Mouse (Mus musculus) embryonic facial prominence, embryonic 12.5 days (tissue): ENCODE measurements at regions not wholly inside any gene's neighbourhood (a gene's known extent, or its start where the extent isn't known, plus 50 kb on each side); places are given as distances from the start of the nearest gene placed in this dataset.
A peak's percentile ranks its signal among the peaks of the same experiment; 100 is the strongest.

Experiments
- ATAC-seq: fragments of 200-750 bp; cut with Nextera tagmentation; 2 replicates; pipeline ENCODE4 v1.8.0; 2017; ENCODE audit not compliant: insufficient number of reproducible peaks, insufficient read depth, low FRiP score, low TSS enrichment
- H3K27ac ChIP-seq: fragments of 300-500 bp; sonication (generic); 2 replicates; pipeline ENCODE4 v1.5.1; 2016; ENCODE audit warnings: mild to moderate bottlenecking
- H3K27me3 ChIP-seq: fragments of 300-500 bp; sonication (generic); 2 replicates; pipeline ENCODE4 v1.6.1; 2016; ENCODE audit warnings: mild to moderate bottlenecking, moderate library complexity
- H3K36me3 ChIP-seq: fragments of 300-500 bp; sonication (generic); 2 replicates; pipeline ENCODE4 v1.6.1; 2016; ENCODE audit warnings: mild to moderate bottlenecking
- H3K4me1 ChIP-seq: fragments of 300-500 bp; sonication (generic); 2 replicates; pipeline ENCODE4 v1.6.1; 2016
- H3K4me2 ChIP-seq: fragments of 300-500 bp; sonication (generic); replicated peaks from 2 replicates; pipeline ENCODE4 v1.6.1; 2016; ENCODE audit warnings: mild to moderate bottlenecking, moderate library complexity
- H3K4me3 ChIP-seq: fragments of 300-500 bp; sonication (generic); 2 replicates; pipeline ENCODE4 v1.5.1; 2016; ENCODE audit warnings: mild to moderate bottlenecking
- H3K9ac ChIP-seq: fragments of 300-500 bp; sonication (generic); 2 replicates; pipeline ENCODE4 v1.6.1; 2016; ENCODE audit warnings: mild to moderate bottlenecking, moderate library complexity
- H3K9me3 ChIP-seq: fragments of 300-500 bp; sonication (generic); 2 replicates; pipeline ENCODE4 v1.6.1; 2016; ENCODE audit warnings: mild to moderate bottlenecking, moderate library complexity
- WGBS: fragments of 180-500 bp; shearing (Covaris S2); methylation state at CpG from one replicate; pipeline ENCODE4 v1.1.7; 2016; 5-methylcytosine and 5-hydroxymethylcytosine counted together

DNA sequence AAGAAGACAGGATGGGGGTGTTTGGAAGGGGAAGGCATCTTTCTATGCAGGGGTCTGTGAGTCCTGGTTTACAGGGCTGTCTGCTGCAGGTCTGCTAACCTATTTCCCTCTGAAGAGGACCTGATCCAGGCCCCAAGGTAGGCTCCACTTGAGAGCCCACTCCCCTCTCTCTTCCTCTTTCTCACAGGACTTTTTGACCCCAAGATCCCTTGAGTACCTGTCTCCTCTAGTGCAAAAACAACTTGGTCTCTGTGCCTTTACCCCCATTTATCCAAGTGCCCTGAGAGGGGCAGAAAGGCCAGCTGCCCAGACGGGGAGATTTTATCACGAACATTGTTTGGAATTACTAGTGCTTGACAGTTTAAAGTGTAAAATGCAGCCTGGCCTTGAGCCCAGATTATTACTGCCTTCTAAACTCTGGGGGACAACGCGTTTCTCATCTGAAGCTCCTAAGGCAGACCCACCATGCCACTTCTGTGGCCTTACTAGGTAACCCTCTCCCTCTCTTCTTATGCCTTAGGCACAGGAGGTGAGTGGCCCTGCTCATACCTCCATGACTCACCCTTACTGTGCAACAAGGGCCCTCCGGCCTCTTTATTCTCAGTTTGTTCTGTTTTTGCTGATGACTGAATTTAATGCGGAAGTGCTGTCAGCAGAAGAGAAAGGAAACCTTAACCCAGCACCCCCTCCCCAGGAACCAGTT is 117.8 kb downstream of the Tomm20 start:
- Histone ChIP-seq H3K9me3 (no peaks in the 10 kb centered on the region), H3K4me1 (peaks cover 61% of the 10 kb centered on the region), H3K36me3 (no peaks in the 10 kb centered on the region), H3K27ac (peak overlapping the region; percentile 100), H3K4me3 (no peak overlapping the region), H3K27me3 (no peaks in the 10 kb centered on the region), H3K9ac (no peak overlapping the region), H3K4me2 (no peak overlapping the region)
- ATAC-seq = no peak
- WGBS = 45% methylated on average over 6 of the region's 6 CpGs

DNA sequence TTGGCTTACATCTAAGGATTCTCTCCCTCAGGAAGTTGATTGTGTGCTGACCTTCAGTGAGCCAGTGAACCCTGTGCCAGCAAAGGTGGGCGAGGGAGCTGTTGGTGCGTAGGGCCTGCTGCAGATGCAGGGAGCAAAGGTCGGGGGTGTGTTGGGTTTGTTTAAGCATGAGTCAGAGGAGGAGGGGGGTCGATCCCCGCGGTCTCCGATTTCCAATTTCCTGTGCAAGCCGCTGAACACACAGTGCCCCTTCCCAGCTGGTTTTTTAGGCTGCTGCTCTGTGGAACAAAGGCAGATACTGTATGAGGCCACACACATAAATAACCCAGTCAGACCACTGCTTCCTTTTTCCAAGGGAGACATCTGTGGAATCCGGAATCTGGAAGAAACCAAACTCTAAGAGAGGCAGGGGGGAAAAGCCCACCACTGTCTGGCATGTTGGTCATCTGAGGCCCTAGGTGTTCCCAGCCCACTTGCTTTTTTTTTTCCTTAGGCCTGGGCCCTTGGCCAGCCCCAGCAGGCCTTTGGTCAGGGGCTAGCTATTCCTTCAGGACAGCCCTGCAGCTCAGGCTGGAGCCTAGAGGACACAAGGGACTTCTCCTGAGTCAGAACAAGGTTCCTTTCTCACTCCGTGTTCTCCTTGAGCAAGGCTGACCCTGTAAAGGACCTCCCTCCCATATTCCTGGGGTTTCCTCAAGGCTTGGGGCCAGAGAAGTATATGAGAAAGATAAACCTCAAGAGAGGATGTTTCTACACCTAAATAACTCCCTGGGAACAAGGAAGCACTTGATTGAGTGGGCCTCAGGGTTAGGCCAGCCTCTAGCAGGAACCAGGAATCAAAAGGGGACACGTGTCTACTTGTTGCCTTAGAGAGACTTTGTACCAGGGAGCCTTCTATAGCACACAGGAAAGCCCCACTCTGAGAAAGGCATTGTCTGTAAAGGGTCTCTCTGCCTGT is 119.0 kb downstream of the Tomm20 start:
- Histone ChIP-seq H3K9me3 (no peaks in the 10 kb centered on the region), H3K36me3 (no peaks in the 10 kb centered on the region), H3K4me1 (peaks cover 50% of the 10 kb centered on the region), H3K9ac (no peak overlapping the region), H3K27ac (peak overlapping the region; percentile 100), H3K4me3 (no peak overlapping the region), H3K27me3 (no peaks in the 10 kb centered on the region), H3K4me2 (peak overlapping the region; percentile 12; the same call in 1 of the 2 replicates)
- WGBS = 1% methylated on average over 11 of the region's 11 CpGs
- ATAC-seq = peak; percentile 89

DNA sequence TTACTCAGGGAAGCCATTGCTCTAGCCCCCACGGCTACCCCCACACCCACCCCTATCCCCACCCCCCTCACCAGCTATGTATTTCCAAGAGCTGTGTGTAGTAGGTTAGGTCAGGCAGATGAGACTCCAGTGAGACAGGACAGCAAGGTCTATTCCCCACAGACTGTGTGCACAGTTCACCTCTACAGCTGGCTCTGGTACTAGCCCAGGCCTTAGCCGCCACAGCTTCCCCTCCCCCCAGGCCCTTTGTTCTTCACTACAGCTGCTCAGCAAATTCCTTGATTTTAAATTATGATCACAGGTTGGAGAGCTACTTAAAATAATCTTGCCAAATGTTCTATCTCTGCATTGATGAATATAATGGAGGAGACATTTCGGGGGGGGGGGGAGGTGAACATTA is 119.8 kb downstream of the Tomm20 start:
- ATAC-seq = peak; percentile 70
- Histone ChIP-seq H3K4me3 (no peak overlapping the region), H3K4me2 (peak overlapping the region; percentile 12; the same call in 1 of the 2 replicates), H3K9ac (no peak overlapping the region), H3K9me3 (no peaks in the 10 kb centered on the region), H3K27ac (peak overlapping the region; percentile 100), H3K27me3 (no peaks in the 10 kb centered on the region), H3K4me1 (peaks cover 45% of the 10 kb centered on the region), H3K36me3 (no peaks in the 10 kb centered on the region)
- WGBS = 5% methylated on average over 3 of the region's 3 CpGs

DNA sequence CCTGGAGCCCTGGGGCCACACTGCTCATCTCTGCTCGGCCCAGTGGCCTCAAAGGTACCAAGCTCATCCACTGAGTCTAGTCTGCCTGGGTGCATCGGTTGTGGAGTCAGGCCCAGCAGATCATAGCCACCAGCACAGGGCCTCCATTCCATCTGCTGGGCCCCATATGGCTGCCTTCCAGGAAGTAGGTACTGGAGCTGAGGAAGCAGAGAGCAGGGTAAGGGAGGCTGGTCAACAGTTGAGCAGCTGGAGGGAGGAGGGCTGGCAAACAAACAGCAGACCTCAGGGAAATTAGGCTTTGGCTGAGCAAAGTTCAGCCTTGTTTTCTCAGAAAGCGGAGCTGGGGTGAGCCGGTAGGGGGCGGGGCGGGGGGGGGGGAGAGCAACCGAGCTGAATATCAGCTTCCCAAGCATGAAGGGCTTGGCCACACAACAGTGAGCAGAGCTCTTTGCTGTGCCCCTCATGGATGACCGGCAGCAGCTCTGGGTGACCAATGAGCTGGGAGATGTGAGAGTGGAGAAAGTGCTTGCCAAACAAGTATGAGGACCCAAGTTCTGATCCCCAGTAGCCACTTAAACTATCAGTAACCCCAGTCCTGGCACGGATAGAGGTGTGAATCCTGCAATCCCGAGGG is 121.0 kb downstream of the Tomm20 start:
- ATAC-seq = no peak
- H3K27me3 ChIP-seq = no peaks in the 10 kb centered on the region
- H3K9ac ChIP-seq = no peak overlapping the region
- H3K27ac ChIP-seq = peak overlapping the region; percentile 100
- no peak overlapping the region for H3K4me2 ChIP-seq
- H3K9me3 ChIP-seq = no peaks in the 10 kb centered on the region
- H3K4me3 ChIP-seq = no peak overlapping the region
- WGBS = 35% methylated on average over 10 of the region's 10 CpGs
- H3K4me1 ChIP-seq = peaks cover 38% of the 10 kb centered on the region
- no peaks in the 10 kb centered on the region for H3K36me3 ChIP-seq

DNA sequence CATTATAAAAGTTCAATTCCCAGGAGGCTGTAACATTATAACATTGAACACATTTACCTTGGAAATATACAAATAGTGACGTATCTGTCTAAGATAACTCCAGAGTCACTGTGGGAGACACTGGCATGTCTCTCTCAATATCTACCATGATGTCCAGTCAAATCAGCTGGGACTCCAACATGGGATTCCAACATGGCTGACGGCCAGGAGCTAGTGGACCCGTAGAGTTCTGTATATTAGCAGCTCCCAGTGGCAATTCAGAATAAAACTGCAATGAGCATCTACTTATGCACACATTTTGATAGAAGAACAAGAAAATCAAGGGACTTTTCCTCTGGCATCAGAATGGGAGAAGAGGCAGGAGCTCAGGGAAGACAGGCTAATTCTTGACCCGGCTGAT is 123.4 kb downstream of the Tomm20 start:
- 89% methylated on average over 4 of the region's 4 CpGs for WGBS

DNA sequence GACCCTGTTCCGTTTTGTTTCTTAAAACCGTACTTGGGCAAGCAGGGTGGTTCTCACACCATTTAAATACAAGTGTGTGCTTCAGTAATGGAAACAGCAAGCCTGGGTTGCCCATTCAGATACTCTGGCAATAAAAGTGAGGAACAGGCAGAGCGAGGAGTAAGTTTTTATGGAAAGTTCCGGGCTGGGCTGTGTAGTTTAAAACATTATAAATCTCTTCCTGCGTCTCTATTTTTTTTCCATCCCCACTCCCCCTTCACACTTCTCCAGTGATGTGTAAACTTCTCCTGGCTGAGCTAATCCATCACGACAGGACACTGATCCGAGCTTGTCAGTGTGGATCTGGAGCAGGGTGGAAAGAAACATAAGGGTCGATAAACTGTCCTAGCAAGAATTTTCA is 124.4 kb downstream of the Tomm20 start:
- no peaks in the 10 kb centered on the region for H3K9me3 ChIP-seq
- no peak overlapping the region for H3K4me3 ChIP-seq
- WGBS = 72% methylated on average over 8 of the region's 8 CpGs
- no peak overlapping the region for H3K4me2 ChIP-seq
- H3K36me3 ChIP-seq = no peaks in the 10 kb centered on the region
- H3K27ac ChIP-seq = no peak overlapping the region
- no peaks in the 10 kb centered on the region for H3K27me3 ChIP-seq
- no peak for ATAC-seq
- H3K9ac ChIP-seq = no peak overlapping the region
- H3K4me1 ChIP-seq = peaks cover 18% of the 10 kb centered on the region

More for the DNA sequence above, 123.4 kb downstream of the Tomm20 start:
- Histone ChIP-seq H3K4me3 (no peak overlapping the region), H3K9me3 (no peaks in the 10 kb centered on the region), H3K27me3 (no peaks in the 10 kb centered on the region), H3K9ac (no peak overlapping the region), H3K4me1 (peaks cover 27% of the 10 kb centered on the region), H3K4me2 (no peak overlapping the region), H3K36me3 (no peaks in the 10 kb centered on the region), H3K27ac (no peak overlapping the region)
- ATAC-seq = no peak

DNA sequence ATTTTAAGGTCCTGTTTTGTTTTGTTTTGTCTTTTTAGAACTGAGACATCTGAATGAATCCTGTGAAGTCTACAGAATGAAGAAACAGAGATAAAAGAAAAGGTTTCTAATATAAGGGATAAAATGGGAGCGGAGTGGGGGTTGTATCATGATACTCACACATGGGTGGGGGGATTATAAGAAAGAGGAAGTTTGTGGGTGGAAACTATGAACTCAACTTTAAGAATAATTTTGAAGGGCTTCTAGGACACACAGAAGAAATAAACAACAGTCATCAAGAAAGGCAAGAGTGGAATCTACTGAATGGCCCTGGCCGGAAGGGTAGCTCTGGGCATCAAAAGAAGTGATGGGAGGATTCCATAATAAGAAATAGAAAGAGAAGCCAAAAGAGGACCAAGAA is 125.1 kb downstream of the Tomm20 start:
- Histone ChIP-seq H3K9me3 (no peaks in the 10 kb centered on the region), H3K4me2 (no peak overlapping the region), H3K4me1 (peaks cover 14% of the 10 kb centered on the region), H3K9ac (no peak overlapping the region), H3K36me3 (no peaks in the 10 kb centered on the region), H3K27ac (no peak overlapping the region), H3K4me3 (no peak overlapping the region), H3K27me3 (no peaks in the 10 kb centered on the region)
- 96% methylated on average over 2 of the region's 2 CpGs for WGBS
- no peak for ATAC-seq

DNA sequence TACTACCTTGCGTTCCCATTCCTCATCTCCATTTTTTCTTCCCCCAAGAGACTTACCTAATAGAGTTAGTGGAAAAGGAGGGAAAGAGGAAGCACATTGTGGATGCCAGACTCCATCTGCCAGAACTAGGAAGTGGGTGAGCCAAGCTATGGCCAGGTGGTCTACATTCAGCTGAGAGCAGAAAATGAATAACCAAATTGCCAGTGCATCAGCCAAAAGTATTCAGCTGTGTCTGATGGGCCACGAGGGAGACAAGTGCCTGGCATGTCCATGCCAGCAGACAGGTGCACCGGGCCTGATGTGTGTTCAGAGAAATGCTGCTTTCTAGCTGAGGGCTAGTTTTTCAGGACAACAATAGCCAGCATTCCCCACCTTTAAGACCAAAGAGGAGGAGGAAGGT is 126.4 kb downstream of the Tomm20 start:
- Histone ChIP-seq H3K9me3 (no peaks in the 10 kb centered on the region), H3K27ac (no peak overlapping the region), H3K9ac (no peak overlapping the region), H3K36me3 (no peaks in the 10 kb centered on the region), H3K4me1 (peaks cover 3% of the 10 kb centered on the region; the same call in 1 of the 2 replicates), H3K4me2 (no peak overlapping the region), H3K4me3 (no peak overlapping the region), H3K27me3 (no peaks in the 10 kb centered on the region)
- 87% methylated on average over 3 of the region's 3 CpGs for WGBS
- no peak for ATAC-seq

DNA sequence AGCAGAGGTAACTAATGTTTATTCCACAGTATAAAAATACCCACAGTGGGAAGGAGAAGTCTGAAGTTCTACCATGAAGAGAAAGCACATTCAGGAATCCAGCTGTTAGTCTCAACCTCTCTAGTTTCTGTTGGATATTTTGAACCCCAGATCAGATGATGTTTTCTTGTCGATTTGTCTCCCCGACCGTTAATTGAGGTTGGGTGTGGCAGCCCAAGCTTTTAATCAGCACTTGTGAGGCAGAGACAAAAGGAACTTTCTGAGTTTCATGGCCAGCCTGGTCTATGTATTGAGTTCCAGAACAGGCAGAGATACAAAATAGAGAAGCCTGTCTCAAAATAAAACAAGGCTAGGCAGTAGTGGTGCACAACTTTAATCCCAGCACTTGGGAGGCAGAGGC is 129.5 kb downstream of the Tomm20 start:
- no peaks in the 10 kb centered on the region for H3K9me3 ChIP-seq
- no peak overlapping the region for H3K4me2 ChIP-seq
- ATAC-seq = no peak
- 81% methylated on average over 3 of the region's 3 CpGs for WGBS
- no peaks in the 10 kb centered on the region for H3K36me3 ChIP-seq
- H3K27me3 ChIP-seq = no peaks in the 10 kb centered on the region
- peaks cover 3% of the 10 kb centered on the region; the same call in 1 of the 2 replicates for H3K4me1 ChIP-seq
- no peak overlapping the region for H3K4me3 ChIP-seq
- no peak overlapping the region for H3K27ac ChIP-seq
- H3K9ac ChIP-seq = no peak overlapping the region

DNA sequence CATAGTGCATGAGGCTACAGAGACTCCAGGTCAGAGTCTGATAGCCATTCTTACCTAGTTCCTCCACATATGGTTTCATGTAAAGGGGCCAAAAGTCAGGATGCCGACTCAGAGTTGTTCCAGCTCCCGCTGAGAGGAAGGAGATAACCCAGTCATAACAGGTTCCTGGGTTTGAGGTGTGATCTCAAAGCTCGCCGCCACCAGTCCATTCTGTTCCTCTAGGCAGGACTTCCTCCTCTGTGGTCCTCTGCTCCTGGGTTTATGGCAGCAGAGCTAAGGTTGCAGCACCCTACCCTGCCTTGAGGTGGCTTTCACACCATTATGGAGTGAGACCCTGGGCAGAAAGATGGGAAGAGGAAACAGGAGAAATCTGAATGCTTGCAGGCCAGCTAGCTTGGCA is 131.2 kb downstream of the Tomm20 start:
- no peak for ATAC-seq
- Histone ChIP-seq H3K4me1 (peaks cover 3% of the 10 kb centered on the region; the same call in 1 of the 2 replicates), H3K4me2 (no peak overlapping the region), H3K9me3 (no peaks in the 10 kb centered on the region), H3K4me3 (no peak overlapping the region), H3K27ac (no peak overlapping the region), H3K9ac (no peak overlapping the region), H3K27me3 (no peaks in the 10 kb centered on the region), H3K36me3 (no peaks in the 10 kb centered on the region)
- WGBS = 62% methylated on average over 4 of the region's 4 CpGs

DNA sequence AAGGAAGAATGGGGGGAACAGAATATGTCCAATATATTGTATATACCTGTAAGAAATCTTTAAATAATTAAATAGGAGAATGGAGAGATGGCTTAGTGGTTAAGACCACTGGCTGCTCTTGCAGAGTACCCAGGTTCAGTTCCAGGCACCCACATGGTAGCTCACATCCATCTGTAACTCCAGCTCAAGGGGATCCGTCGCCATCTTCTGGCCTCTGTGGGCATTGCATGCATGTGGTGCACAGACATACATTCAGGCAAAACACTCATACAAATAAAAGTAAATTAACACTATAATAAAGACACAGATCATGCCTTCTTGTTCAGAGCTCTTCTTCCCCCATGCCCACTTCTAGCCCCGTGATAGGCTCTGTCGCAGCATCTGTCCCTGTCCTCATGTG is 132.0 kb downstream of the Tomm20 start:
- ATAC-seq = no peak
- H3K9ac ChIP-seq = no peak overlapping the region
- WGBS = 67% methylated on average over 4 of the region's 4 CpGs

More for the DNA sequence above, 132.0 kb downstream of the Tomm20 start:
- H3K27me3 ChIP-seq = no peaks in the 10 kb centered on the region
- H3K4me3 ChIP-seq = no peak overlapping the region
- H3K36me3 ChIP-seq = no peaks in the 10 kb centered on the region
- no peak overlapping the region for H3K4me2 ChIP-seq
- no peak overlapping the region for H3K27ac ChIP-seq
- no peaks in the 10 kb centered on the region for H3K9me3 ChIP-seq
- peaks cover 3% of the 10 kb centered on the region; the same call in 1 of the 2 replicates for H3K4me1 ChIP-seq
